Mouse (Mus musculus): Measurements from ENCODE around the gene Gm12166.

GRCm38 (mm10) chr11:46070161-46070560, 18.0 kb upstream of the Gm12166 start:
- TF ChIP-seq CTCF (IDR thresholded peaks at IDR 0.05) (no peak), EP300 (IDR thresholded peaks at IDR 0.05) (no peak)

All from lung, postnatal 0 days (tissue).